Mouse (Mus musculus) neural tube, embryonic 12.5 days (tissue): Measurements from ENCODE around the gene Igsf21. TPM values are rescaled to one million over a fixed set of nuclear protein-coding genes. Genes with fewer than 3 reads are reported as not detected.

Source experiments
- ATAC-seq: fragments of 200-750 bp; cut with Nextera tagmentation; 2 replicates; pipeline ENCODE4 v1.8.0; 2017; ENCODE audit warnings: low read depth, mild to moderate bottlenecking, moderate TSS enrichment, moderate library complexity; ENCODE audit not compliant: low FRiP score
- H3K27ac ChIP-seq: fragments of 300-500 bp; sonication (generic); 2 replicates; pipeline ENCODE4 v1.5.1; 2016
- H3K27me3 ChIP-seq: fragments of 300-500 bp; sonication (generic); replicated peaks from 2 replicates; pipeline ENCODE4 v1.6.1; 2016; ENCODE audit warnings: mild to moderate bottlenecking
- H3K36me3 ChIP-seq: fragments of 300-500 bp; sonication (generic); 2 replicates; pipeline ENCODE4 v1.6.1; 2016; ENCODE audit warnings: mild to moderate bottlenecking
- H3K4me1 ChIP-seq: fragments of 300-500 bp; sonication (generic); 2 replicates; pipeline ENCODE4 v1.6.1; 2016
- H3K4me2 ChIP-seq: fragments of 300-500 bp; sonication (generic); replicated peaks from 2 replicates; pipeline ENCODE4 v1.6.1; 2016; ENCODE audit warnings: mild to moderate bottlenecking
- H3K4me3 ChIP-seq: fragments of 300-500 bp; sonication (generic); 2 replicates; pipeline ENCODE4 v1.5.1; 2016
- H3K9ac ChIP-seq: fragments of 300-500 bp; sonication (generic); 2 replicates; pipeline ENCODE4 v1.6.1; 2016; ENCODE audit warnings: mild to moderate bottlenecking
- H3K9me3 ChIP-seq: fragments of 300-500 bp; sonication (generic); 2 replicates; pipeline ENCODE4 v1.6.1; 2016; ENCODE audit warnings: mild to moderate bottlenecking
- WGBS: fragments of 180-500 bp; shearing (Covaris S2); methylation state at CpG from one replicate; pipeline ENCODE4 v1.1.7; 2016; 5-methylcytosine and 5-hydroxymethylcytosine counted together
- polyA plus RNA-seq: library from polyadenylated mRNA; unstranded; fragments of >200 nt; fragmentation: Nextera tagmentation; extraction: Ambion mirVana; gene quantifications from 2 replicates; pipeline ENCODE4 v1.2.1, GENCODE M21; 2016

The Igsf21 gene
- polyA plus RNA-seq, 1 experiment from 2014 or later, result 25.5 TPM

DNA sequence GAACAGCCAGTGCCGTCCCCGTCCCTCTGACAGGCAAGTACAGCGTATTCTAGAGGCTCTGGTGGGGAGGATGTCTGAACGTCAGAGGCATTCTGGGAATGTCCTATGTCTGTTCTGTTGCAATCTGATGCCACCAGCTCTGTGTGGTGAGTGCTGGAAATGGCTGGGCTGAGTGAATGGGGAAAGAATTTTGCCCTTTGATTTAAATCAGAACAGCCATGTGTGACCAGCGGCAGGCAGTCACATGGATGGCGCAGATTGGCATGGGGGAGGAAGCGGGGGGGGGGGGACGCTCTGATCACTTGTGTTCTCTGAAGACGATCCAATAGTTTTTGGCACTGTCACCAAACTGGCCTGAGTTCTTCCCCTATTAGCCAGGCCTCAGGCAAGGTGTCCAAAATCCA, 92.9 kb downstream of the Igsf21 start:
- peaks cover 22% of the 10 kb centered on the region for H3K4me1 ChIP-seq
- H3K4me2 ChIP-seq, result no peak overlapping the region
- peak overlapping the region; percentile 26; the same call in 1 of the 2 replicates for H3K27ac ChIP-seq
- no peaks in the 10 kb centered on the region for H3K9me3 ChIP-seq
- H3K27me3 ChIP-seq, result no peaks in the 10 kb centered on the region
- no peak overlapping the region for H3K9ac ChIP-seq
- ATAC-seq, result no peak
- 73% methylated on average over 9 of the region's 9 CpGs for WGBS
- H3K36me3 ChIP-seq, result no peaks in the 10 kb centered on the region
- H3K4me3 ChIP-seq, result no peak overlapping the region

DNA sequence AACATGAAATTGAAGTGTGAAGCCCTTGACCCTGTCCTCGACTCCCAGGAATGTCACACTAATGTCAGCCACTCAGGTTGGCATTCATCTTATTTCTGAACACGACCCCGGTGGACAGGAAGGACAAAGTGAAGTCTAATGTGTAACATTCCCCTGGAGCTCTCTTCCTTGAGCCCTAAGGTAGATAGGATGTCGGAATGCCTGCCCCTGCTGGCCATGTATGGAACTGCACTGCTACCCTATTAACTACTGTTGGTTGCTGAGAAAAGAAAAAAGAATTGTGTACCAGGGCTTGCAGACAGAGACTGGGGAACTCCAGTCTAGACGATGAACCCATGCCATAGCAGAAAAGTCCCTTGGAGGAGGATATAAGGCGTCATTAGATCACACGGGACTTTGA, 93.5 kb downstream of the Igsf21 start:
- Histone ChIP-seq H3K4me3 (no peak overlapping the region), H3K27ac (no peak overlapping the region), H3K4me1 (peaks cover 22% of the 10 kb centered on the region), H3K9me3 (no peaks in the 10 kb centered on the region), H3K36me3 (no peaks in the 10 kb centered on the region), H3K27me3 (no peaks in the 10 kb centered on the region), H3K9ac (no peak overlapping the region), H3K4me2 (no peak overlapping the region)
- WGBS, result 28% methylated on average over 7 of the region's 7 CpGs
- no peak for ATAC-seq

DNA sequence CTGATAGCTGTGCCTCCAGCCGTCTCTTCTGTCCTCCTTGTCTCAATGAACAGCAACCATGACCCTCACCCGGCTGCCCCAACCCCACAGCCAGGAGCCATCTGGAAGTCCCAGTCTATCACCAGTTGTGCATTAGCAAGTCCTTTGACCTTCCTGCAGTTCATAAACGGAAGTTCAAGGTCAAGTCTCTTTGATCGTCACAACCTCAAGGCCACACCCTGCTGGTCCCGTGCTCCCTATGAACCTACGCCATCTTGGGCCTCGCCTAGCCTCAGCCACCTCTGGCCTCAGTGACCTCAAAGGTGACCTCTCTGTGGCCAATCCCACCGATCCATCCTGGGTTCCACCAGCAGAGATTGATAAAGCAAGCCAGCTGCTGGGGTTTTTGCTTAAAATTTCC, 96.9 kb downstream of the Igsf21 start:
- H3K4me3 ChIP-seq, result no peak overlapping the region
- H3K4me1 ChIP-seq, result peaks cover 12% of the 10 kb centered on the region
- no peaks in the 10 kb centered on the region for H3K27me3 ChIP-seq
- H3K27ac ChIP-seq, result no peak overlapping the region
- WGBS, result 89% methylated on average over 8 of the region's 8 CpGs
- no peaks in the 10 kb centered on the region for H3K9me3 ChIP-seq
- no peak overlapping the region for H3K9ac ChIP-seq
- no peaks in the 10 kb centered on the region for H3K36me3 ChIP-seq
- ATAC-seq, result no peak
- no peak overlapping the region for H3K4me2 ChIP-seq

DNA sequence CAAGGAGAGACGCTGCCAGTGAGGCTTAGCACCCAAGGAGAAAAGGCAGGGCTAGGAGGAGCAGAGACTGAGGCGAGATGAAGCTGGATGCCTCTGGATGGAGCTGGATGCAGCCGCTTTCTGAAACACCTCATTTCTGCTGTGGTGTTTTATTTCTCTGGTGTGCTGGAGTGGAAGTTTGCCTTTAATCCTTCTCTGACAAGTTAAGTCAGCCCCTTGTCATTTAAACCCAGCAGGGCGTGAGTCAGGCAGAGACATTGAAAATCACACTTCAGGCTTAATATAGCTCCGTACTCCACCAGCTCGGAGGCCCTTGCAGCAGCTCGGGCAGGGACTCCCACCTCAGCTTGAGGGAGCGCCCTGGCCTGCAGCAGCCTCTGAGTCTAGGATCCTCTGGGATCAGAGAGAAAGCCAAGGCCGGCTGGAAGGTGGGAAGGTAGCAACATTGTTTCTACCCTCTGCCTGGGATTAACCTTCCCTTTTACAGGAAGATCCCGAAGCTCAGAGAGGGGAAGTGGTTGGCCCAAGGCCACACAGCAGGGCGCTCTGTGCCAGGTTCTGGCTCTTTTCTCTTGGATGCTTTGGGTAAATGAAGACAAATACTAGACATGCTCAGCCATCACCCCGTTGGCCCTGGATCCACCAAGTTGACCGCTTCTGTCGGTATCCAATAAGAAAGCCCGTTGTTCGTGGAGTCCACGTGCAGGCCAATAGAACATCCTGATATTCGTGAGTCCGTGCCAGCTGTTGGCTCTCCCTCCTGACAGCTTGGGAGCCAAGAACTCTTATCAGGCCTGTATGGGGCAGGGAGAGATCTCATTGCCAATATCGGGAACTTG, 98.5 kb downstream of the Igsf21 start:
- no peaks in the 10 kb centered on the region for H3K4me1 ChIP-seq
- no peak overlapping the region for H3K9ac ChIP-seq
- H3K27ac ChIP-seq, result no peak overlapping the region
- no peaks in the 10 kb centered on the region for H3K36me3 ChIP-seq
- no peak for ATAC-seq
- peaks cover 4% of the 10 kb centered on the region; the same call in 1 of the 2 replicates for H3K9me3 ChIP-seq
- no peaks in the 10 kb centered on the region for H3K27me3 ChIP-seq
- H3K4me3 ChIP-seq, result no peak overlapping the region
- no peak overlapping the region for H3K4me2 ChIP-seq
- 82% methylated on average over 20 of the region's 20 CpGs for WGBS

DNA sequence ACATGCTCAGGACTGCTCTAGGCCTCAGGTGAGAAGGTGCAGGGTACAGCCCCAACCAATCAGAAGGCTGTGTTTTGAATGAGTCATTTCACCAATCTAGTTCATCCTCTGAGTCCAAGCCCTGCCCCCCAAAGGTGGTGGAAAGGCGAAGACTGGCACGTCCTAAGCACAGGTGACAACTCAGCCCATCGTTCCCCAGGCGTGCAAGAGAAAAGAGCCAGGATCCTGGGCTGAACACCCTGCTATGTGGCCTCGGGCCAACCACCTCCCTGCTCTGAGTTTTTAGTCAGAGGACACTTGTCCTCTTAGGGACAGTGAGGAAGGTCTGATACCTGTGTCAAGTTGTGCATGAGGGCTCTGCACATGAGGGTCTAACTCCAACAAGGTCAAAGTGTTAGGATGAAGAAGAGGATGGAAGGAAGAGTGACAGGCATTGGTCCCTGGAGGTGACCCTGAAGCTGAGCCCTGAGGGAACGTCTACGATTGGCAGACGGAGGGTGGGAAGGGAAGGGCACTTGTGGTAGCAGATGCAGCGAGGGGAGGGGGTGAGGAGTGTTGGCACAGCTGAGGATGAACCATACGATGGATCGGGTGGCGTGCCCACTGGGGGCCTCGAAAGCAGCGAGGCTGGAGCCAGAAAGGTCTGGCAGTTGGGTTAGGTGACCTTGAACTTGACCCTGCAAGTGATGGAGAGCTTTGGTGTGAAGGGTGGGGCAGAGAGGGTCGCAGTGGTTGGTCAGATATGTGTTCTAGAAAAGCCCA, 99.3 kb downstream of the Igsf21 start:
- H3K36me3 ChIP-seq, result no peaks in the 10 kb centered on the region
- H3K27ac ChIP-seq, result no peak overlapping the region
- H3K9ac ChIP-seq, result no peak overlapping the region
- no peak overlapping the region for H3K4me3 ChIP-seq
- ATAC-seq, result no peak
- WGBS, result 81% methylated on average over 15 of the region's 15 CpGs
- no peaks in the 10 kb centered on the region for H3K27me3 ChIP-seq
- H3K9me3 ChIP-seq, result peaks cover 4% of the 10 kb centered on the region; the same call in 1 of the 2 replicates
- H3K4me1 ChIP-seq, result no peaks in the 10 kb centered on the region
- H3K4me2 ChIP-seq, result no peak overlapping the region

GRCm38 (mm10) chr4:140143884-140144525, 102.6 kb downstream of the Igsf21 start:
- H3K27me3 ChIP-seq, result no peaks in the 10 kb centered on the region
- no peak overlapping the region for H3K9ac ChIP-seq
- no peak for ATAC-seq
- H3K27ac ChIP-seq, result no peak overlapping the region
- H3K4me2 ChIP-seq, result no peak overlapping the region
- peaks cover 4% of the 10 kb centered on the region; the same call in 1 of the 2 replicates for H3K9me3 ChIP-seq
- no peaks in the 10 kb centered on the region for H3K36me3 ChIP-seq
- WGBS, result 92% methylated on average over 10 of the region's 10 CpGs
- H3K4me3 ChIP-seq, result no peak overlapping the region
- H3K4me1 ChIP-seq, result no peaks in the 10 kb centered on the region

DNA sequence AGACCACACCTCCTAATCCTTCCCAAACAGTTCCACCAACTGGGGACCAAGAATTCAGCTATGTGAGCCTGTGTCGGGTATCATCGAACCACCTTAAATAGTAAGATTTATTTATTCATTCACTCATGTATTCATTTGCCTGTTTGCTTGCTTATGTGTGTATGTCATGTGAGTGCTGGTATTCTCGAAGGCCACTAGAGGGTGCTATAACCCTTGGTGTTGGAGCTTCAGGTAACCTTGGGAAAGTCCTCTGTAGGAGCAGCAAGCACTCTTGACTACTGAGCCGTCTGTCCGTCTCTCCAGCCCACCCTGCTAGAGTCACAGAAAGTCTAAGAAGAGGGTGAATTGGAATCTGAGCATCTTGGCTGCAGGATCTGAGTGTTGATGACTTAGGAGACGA, 103.4 kb downstream of the Igsf21 start:
- Histone ChIP-seq H3K4me2 (no peak overlapping the region), H3K9ac (no peak overlapping the region), H3K27me3 (no peaks in the 10 kb centered on the region), H3K27ac (no peak overlapping the region), H3K4me3 (no peak overlapping the region), H3K4me1 (no peaks in the 10 kb centered on the region), H3K36me3 (no peaks in the 10 kb centered on the region), H3K9me3 (peaks cover 4% of the 10 kb centered on the region; the same call in 1 of the 2 replicates)
- WGBS, result 95% methylated on average over 6 of the region's 6 CpGs
- ATAC-seq, result no peak

DNA sequence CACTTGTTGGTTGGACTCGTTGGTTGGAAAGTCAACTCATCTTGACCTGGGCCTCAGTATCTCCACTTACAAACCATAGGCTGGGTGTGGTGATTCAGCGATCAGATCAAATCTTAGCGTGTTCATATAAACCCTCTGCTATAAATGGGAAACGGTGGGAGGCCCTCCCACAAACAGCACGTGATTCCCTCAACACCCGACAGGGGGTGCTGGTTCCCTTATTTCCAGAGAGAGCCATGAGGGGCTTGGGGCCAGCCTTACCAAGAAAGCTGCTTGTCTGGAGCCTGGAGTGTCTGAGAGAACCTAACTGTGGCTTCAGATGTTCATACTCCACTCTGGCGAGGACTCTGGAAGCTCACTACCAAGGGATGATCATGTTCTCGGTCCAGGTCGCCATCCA, 106.1 kb downstream of the Igsf21 start:
- no peak overlapping the region for H3K9ac ChIP-seq
- 73% methylated on average over 9 of the region's 9 CpGs for WGBS

DNA sequence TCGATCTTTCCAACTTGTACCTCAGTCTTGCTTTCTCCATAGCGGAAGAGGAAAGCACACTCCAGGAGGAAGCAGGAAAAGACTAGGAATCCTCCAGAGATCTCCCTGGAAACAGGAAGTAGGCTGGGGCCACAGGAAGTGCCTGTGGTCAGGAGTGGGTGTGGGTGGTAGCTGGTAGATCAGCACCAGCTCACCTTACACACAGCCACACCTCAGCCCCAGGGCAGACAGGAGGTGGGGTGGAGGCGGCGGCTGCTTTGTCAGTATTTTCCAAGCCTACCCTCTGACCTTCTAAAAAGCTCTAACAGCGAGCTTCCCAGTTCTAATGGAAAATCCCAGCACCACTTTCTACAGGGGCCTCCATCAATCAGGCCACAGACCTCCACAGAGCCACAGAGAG, 107.7 kb downstream of the Igsf21 start:
- H3K27me3 ChIP-seq, result no peaks in the 10 kb centered on the region
- H3K36me3 ChIP-seq, result no peaks in the 10 kb centered on the region
- H3K27ac ChIP-seq, result no peak overlapping the region
- ATAC-seq, result no peak
- H3K4me3 ChIP-seq, result no peak overlapping the region
- H3K9ac ChIP-seq, result no peak overlapping the region
- H3K9me3 ChIP-seq, result peaks cover 8% of the 10 kb centered on the region; the same call in 1 of the 2 replicates
- 62% methylated on average over 5 of the region's 5 CpGs for WGBS
- no peak overlapping the region for H3K4me2 ChIP-seq
- H3K4me1 ChIP-seq, result no peaks in the 10 kb centered on the region

More for the DNA sequence above, 106.1 kb downstream of the Igsf21 start:
- Histone ChIP-seq H3K4me3 (no peak overlapping the region), H3K27ac (no peak overlapping the region), H3K9me3 (peaks cover 8% of the 10 kb centered on the region; the same call in 1 of the 2 replicates), H3K36me3 (no peaks in the 10 kb centered on the region), H3K4me2 (no peak overlapping the region), H3K4me1 (no peaks in the 10 kb centered on the region), H3K27me3 (no peaks in the 10 kb centered on the region)
- no peak for ATAC-seq

GRCm38 (mm10) chr4:140131625-140132321, 114.8 kb downstream of the Igsf21 start:
- Histone ChIP-seq H3K4me3 (no peak overlapping the region), H3K27me3 (no peaks in the 10 kb centered on the region; the same call in 1 of the 2 replicates), H3K27ac (no peak overlapping the region), H3K9ac (no peak overlapping the region), H3K9me3 (0 out of 2 replicates have a peak, but pooled peaks cover 4% of the 10 kb centered on the region), H3K36me3 (no peaks in the 10 kb centered on the region), H3K4me2 (no peak overlapping the region), H3K4me1 (peaks cover 32% of the 10 kb centered on the region)
- 34% methylated on average over 9 of the region's 9 CpGs for WGBS
- no peak for ATAC-seq

DNA sequence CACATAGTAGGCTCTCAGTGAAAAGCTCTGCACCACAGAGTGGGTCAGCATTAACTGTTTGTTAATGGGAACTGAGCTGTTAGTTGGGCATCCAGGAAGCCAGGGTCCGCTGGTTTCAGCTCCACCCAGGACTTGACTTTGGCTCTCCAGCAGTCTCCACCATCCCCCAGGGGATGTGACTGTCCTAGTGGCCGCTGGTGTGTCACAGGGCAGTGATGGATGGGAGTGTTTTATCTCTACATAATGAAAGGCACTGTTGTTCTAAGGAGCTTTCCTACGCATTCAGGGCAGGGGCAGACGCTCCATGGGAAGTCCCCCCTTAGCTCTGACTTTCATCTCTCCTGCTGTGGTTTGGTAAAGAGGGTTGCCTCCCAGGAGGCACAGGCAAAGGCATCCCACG, 115.4 kb downstream of the Igsf21 start:
- H3K4me2 ChIP-seq, result no peak overlapping the region
- H3K9me3 ChIP-seq, result 0 out of 2 replicates have a peak, but pooled peaks cover 4% of the 10 kb centered on the region
- no peak overlapping the region for H3K27ac ChIP-seq
- H3K4me3 ChIP-seq, result no peak overlapping the region
- no peak for ATAC-seq
- no peaks in the 10 kb centered on the region for H3K36me3 ChIP-seq
- H3K4me1 ChIP-seq, result peaks cover 32% of the 10 kb centered on the region
- WGBS, result 0% methylated on average over 5 of the region's 5 CpGs
- no peaks in the 10 kb centered on the region; the same call in 1 of the 2 replicates for H3K27me3 ChIP-seq
- no peak overlapping the region for H3K9ac ChIP-seq
